7 mouse cellular contexts compared by ENCODE assay signal in the genomic region with DNA sequence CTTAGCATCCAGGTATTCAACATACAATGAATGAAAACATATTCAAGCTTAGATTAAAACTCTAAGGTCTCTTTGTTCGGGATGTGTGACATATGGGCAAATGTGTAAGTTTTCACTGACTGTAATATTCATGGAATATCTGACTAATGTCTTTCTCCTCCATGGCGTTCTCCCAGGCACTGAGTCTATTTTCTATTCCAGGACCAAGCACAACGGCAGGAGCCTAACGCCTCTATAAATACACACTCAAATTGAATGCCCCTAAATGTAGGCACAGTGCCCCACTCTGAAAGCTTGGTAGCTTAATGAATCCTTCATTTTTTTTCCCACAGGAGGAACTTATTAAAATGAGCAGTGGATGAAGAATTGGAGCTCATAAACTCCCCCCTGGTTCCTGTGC. TPM values are rescaled to one million over a fixed set of nuclear protein-coding genes. Genes with fewer than 3 reads are reported as not detected.
"Had no signal": no experiment of that assay in that cellular context is flagged by ENCODE, and none has a peak within 500 bp of the region (broad histone marks: within the 10 kb centered on the region; RNA-seq: fewer than 3 reads in every experiment).

No protein-coding gene starts in this region.

- DNase-seq: kidney, adult 18-20 months; kidney, postnatal 10 days; lung, adult 18-20 months; thymus, adult 18-20 months; thymus, postnatal 14 days had no signal

RNA-seq across cellular contexts. Expression of gene Cacna2d3, which starts 47.8 kb away (rescaled TPM):
- total RNA-seq: liver, adult 2 months; megakaryocyte-erythroid progenitor cell, adult 5-6 weeks had no signal
- polyA plus RNA-seq: liver, adult 2 months had no signal
